Mouse (Mus musculus) fat pad, adult 2 months (tissue): Measurements from ENCODE around the gene Hnf1a.

Source experiments
- DNase-seq: peaks from one replicate; pipeline ENCODE4 v3.0.0-alpha.2; 2011; ENCODE audit warnings: low read depth, low spot score; ENCODE audit errors: extremely low read depth

Gene Hnf1a

GRCm38 (mm10) chr5:114979250-114980121 is 8.6 kb upstream of the Hnf1a start:
- no peak for DNase-seq

GRCm38 (mm10) chr5:114978888-114979249 is 8.0 kb upstream of the Hnf1a start:
- DNase-seq: no peak

- no peak for DNase-seq
These were observed 7.6 kb upstream of the Hnf1a start for GRCm38 (mm10) chr5:114978473-114978872.

- DNase-seq: no peak
These were observed 6.0 kb upstream of the Hnf1a start for GRCm38 (mm10) chr5:114976935-114977334.

GRCm38 (mm10) chr5:114973131-114973530 is 2.2 kb upstream of the Hnf1a start:
- DNase-seq: no peak

GRCm38 (mm10) chr5:114972201-114972600 is 1.3 kb upstream of the Hnf1a start:
- DNase-seq: no peak

- no peak for DNase-seq
These were observed 1.2 kb downstream of the Hnf1a start for GRCm38 (mm10) chr5:114969609-114970215.

- no peak for DNase-seq
These were observed 1.8 kb downstream of the Hnf1a start for GRCm38 (mm10) chr5:114969064-114969463.

- no peak for DNase-seq
These were observed 2.2 kb downstream of the Hnf1a start for GRCm38 (mm10) chr5:114968651-114969050.

- DNase-seq: no peak
These were observed 3.2 kb downstream of the Hnf1a start for GRCm38 (mm10) chr5:114967523-114968268.

GRCm38 (mm10) chr5:114964967-114965898 is 5.7 kb downstream of the Hnf1a start:
- no peak for DNase-seq

- no peak for DNase-seq
These were observed 6.5 kb downstream of the Hnf1a start for GRCm38 (mm10) chr5:114964315-114964966.

- no peak for DNase-seq
These were observed 9.1 kb downstream of the Hnf1a start for GRCm38 (mm10) chr5:114961590-114962360.

GRCm38 (mm10) chr5:114958069-114958468 is 12.8 kb downstream of the Hnf1a start:
- no peak for DNase-seq

GRCm38 (mm10) chr5:114953326-114953725 is 17.6 kb downstream of the Hnf1a start:
- no peak for DNase-seq

- DNase-seq: no peak
These were observed 19.5 kb downstream of the Hnf1a start for GRCm38 (mm10) chr5:114951279-114951880.

- DNase-seq: no peak
These were observed 20.2 kb downstream of the Hnf1a start for GRCm38 (mm10) chr5:114950669-114951068.

- no peak for DNase-seq
These were observed 21.1 kb downstream of the Hnf1a start for GRCm38 (mm10) chr5:114949812-114950211.

GRCm38 (mm10) chr5:114949316-114949715 is 21.6 kb downstream of the Hnf1a start:
- no peak for DNase-seq
